Mouse (Mus musculus) lung, embryonic 16.5 days (tissue): ENCODE data around the gene Gapdh. TPM values are rescaled to one million over a fixed set of nuclear protein-coding genes. Genes with fewer than 3 reads are reported as not detected.

Experiments
- microRNA-seq: library from miRNA; unstranded; fragments of <30 nt; microRNA quantifications from one replicate; pipeline ENCODE4, GENCODE M21; 2016
- polyA plus RNA-seq: library from polyadenylated mRNA; unstranded; fragments of >200 nt; fragmentation: Nextera tagmentation; extraction: Ambion mirVana; gene quantifications from 2 replicates; pipeline ENCODE4 v1.2.1, GENCODE M21; 2015

Gapdh gene
- polyA plus RNA-seq, 1 experiment from 2014 or later: 1,631 TPM

Small RNA genes within 50 kb of the gene (microRNA-seq; reads per million reads assigned to microRNA genes)
- 0.59 reads per million for gene Mir3098

Other genes starting within 250 kb of the Gapdh start
- 341 and 346 TPM in 2 replicates for gene Ptms, start 246.4 kb downstream of the Gapdh start, polyA plus RNA-seq
- gene Mlf2, start 235.1 kb downstream of the Gapdh start, polyA plus RNA-seq: 317 and 323 TPM in 2 replicates
- 138 and 153 TPM in 2 replicates for gene Cops7a, start 200.9 kb downstream of the Gapdh start, polyA plus RNA-seq
- 0.68 and 0.88 TPM in 2 replicates for gene Pianp, start 169.8 kb downstream of the Gapdh start, polyA plus RNA-seq
- gene Zfp384, start 157.3 kb downstream of the Gapdh start, polyA plus RNA-seq: 14.0 and 14.3 TPM in 2 replicates
- 141 and 142 TPM in 2 replicates for gene Ing4, start 126.7 kb downstream of the Gapdh start, polyA plus RNA-seq
- 12.9 and 16.4 TPM in 2 replicates for gene Acrbp, start 116.8 kb downstream of the Gapdh start, polyA plus RNA-seq
- 0.45 and 0.49 TPM in 2 replicates for gene Lpar5, start 98.5 kb downstream of the Gapdh start, polyA plus RNA-seq
- 58.2 and 59.4 TPM in 2 replicates for gene Chd4, start 70.5 kb downstream of the Gapdh start, polyA plus RNA-seq
- gene Nop2, start 34.6 kb downstream of the Gapdh start, polyA plus RNA-seq: 44.5 and 52.5 TPM in 2 replicates
- 5.5 and 7.2 TPM in 2 replicates for gene Iffo1, start 21.2 kb downstream of the Gapdh start, polyA plus RNA-seq
- gene Ncapd2, start 25.2 kb upstream of the Gapdh start, polyA plus RNA-seq: 123 and 135 TPM in 2 replicates
- gene Mrpl51, start 25.3 kb upstream of the Gapdh start, polyA plus RNA-seq: 216 and 226 TPM in 2 replicates
- 5.2 and 6.0 TPM in 2 replicates for gene Vamp1, start 49.1 kb upstream of the Gapdh start, polyA plus RNA-seq
- 9.0 and 10.0 TPM in 2 replicates for gene Tapbpl, start 65.4 kb upstream of the Gapdh start, polyA plus RNA-seq
- 3.1 and 5.7 TPM in 2 replicates for gene Cd27, start 70.5 kb upstream of the Gapdh start, polyA plus RNA-seq
- 0.16 TPM in 1 of 2 replicates, not detected in the other for gene Tuba3a, start 119.6 kb upstream of the Gapdh start, polyA plus RNA-seq
- gene Ltbr, start 147.4 kb upstream of the Gapdh start, polyA plus RNA-seq: 91.1 and 96.4 TPM in 2 replicates
- gene Scnn1a, start 154.2 kb upstream of the Gapdh start, polyA plus RNA-seq: 9.1 and 13.4 TPM in 2 replicates
- 115 and 117 TPM in 2 replicates for gene Tnfrsf1a, start 182.9 kb upstream of the Gapdh start, polyA plus RNA-seq
- gene Plekhg6, start 214.3 kb upstream of the Gapdh start, polyA plus RNA-seq: 0.49 and 0.99 TPM in 2 replicates